Mouse (Mus musculus) kidney, postnatal 25 days (tissue): ENCODE measurements around the gene Gm9844.
A peak's percentile ranks its signal among the peaks of the same experiment; 100 is the strongest.
"Not testable (repeated sequence)": the region's sequence is repeated elsewhere in the genome, so short reads cannot be mapped to it uniquely, and the experiment has no call there.

ENCODE experiments used
- DNase-seq, 2 experiments: peaks; one replicate each; pipeline ENCODE4 v3.0.0; 2021; ENCODE audit warnings: mixed read lengths in 2 of 2

Gene Gm9844

DNA sequence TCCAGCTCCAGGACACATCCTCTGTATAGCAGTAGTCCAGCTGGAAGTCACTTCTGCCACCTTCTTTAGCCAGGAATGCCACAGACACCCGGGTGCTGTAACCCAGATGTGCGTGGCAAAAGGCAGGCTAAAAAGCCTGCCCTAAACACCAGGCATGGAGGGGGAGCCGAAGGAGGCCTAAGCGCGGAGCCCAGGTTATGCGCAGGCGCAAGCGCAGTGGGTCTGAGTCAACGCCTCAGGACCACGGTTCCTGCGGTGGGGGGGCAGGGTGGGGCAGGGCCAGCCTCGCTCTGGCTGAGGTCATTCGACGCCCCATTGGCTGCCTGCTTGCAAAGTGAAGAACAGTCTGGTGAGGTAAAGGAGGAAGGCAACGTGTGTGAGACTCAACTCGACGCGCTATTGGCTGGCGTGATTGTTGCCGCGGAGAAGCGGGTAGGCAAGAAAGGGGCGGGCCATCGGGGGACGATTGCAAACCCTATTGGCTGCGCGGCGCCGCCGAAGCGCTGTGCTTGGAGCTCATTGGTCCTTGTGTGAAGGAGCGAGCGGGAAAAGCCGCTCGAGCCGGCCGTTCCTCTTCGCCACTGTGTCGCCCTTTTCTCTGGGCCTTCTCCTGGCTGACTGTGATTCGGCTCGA, 7.6 kb downstream of the Gm9844 start, which contains the start of the genes Lypd4 and Dmrtc2:
Gene Lypd4, minus strand, starts transcription at position 410 of the 634 bp plus-strand sequence.
Gene Dmrtc2, plus strand, starts transcription at position 526 of the 634 bp plus-strand sequence.
- no peak for DNase-seq

- DNase-seq: no peak
Observed at GRCm38 (mm10) chr7:24877588-24877987, 15.6 kb downstream of the Gm9844 start.

GRCm38 (mm10) chr7:24879620-24880019, 17.6 kb downstream of the Gm9844 start:
- no peak for DNase-seq

DNA sequence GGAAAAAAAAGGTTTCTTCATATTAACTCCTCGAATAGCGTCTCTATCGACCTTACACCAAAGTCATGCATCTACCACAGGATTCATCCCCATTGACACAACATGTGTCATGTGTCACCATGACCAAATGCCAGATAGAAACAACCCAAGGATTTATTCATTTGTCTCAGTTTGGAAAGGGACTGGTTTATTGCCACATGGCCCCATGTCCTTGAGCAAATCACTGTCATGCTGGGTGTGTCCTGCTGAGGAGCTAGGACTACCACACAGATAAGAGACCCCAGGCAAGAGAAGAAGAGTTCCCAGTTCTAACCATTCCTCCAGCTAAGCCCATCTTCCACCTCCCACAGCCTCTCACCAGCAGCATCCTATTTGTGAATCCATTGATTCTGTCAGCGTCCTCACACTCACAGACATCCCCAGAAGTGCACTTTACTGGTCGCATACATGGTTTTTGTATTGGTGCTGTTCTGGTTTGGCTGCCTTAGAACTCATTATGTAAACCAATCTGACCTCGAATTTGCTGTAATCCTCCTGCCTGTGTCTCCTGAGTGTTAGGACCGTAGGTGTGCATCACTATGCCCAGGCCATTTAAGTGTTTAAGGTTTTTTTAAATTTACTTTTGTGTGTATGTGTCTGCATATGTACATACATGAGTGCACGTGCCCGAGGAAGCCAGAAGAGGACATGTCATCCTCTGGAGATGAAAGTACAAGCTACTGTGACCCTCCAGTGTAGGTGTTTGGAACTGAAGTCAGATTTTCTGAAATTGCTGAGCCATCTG, 20.6 kb downstream of the Gm9844 start:
- DNase-seq: no peak

GRCm38 (mm10) chr7:24883896-24884692, 22.1 kb downstream of the Gm9844 start, which contains the start of gene Rps19:
Gene Rps19 (plus strand): TSS chr7:24884371.
- DNase-seq: peak; percentile 99 to 100

DNA sequence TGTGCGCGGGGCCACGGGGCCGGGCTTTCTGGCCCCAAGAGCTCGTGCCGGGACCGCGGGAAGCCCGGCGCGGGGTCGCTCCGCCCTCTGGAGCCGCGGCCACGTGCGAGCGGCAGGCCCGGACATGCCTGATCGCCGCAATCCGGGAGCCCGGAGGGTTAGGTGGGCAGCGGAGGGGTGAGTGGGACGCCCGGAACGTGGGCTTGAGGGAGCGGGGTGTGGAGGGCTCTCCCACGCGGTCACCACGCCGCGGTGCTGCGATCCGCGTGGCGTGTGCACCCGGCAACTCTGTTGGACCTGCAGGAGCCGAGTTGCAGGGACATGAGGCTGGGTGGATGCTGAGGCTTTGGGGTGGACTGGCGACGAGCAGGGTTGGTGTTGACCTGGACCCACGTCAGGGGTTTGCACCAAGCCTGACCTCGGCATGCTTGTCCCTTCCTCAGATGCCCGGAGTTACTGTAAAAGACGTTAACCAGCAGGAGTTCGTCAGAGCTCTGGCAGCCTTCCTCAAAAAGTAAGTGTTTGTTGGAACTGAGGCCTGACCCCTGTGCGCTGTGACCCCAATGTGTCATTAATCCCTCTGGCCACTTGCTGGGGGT, 22.8 kb downstream of the Gm9844 start:
- DNase-seq: peak in 1 of 2 experiments; percentile 21

- DNase-seq: no peak
Observed at GRCm38 (mm10) chr7:24885468-24886307, 23.7 kb downstream of the Gm9844 start.

- DNase-seq: peak; percentile 66 to 73
Observed at GRCm38 (mm10) chr7:24886308-24886633, 24.3 kb downstream of the Gm9844 start.

DNA sequence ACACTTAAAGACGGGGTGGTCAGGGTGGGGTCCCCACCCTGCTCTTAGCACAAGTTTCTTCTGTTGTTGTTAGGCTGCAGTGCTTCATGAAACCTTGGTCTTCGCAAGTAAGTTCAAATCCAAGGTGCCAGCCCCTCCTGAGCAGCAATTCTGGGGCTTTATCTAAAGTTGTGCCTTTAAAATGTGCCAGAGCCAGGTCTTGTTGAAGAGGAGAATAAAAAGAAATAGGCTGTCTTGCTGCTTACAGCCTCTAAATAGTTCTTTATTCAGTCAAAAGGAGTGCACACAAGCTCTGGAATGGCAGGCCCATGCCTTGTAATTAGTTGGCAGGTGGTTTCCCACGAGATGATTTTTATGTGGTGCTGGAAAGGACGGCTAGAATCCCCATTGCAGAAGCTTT, 25.1 kb downstream of the Gm9844 start:
- no peak for DNase-seq

GRCm38 (mm10) chr7:24889431-24890220, 27.6 kb downstream of the Gm9844 start:
- peak; percentile 78 to 90 for DNase-seq

GRCm38 (mm10) chr7:24890281-24891216, 28.5 kb downstream of the Gm9844 start:
- DNase-seq: peak; percentile 63 to 81

DNA sequence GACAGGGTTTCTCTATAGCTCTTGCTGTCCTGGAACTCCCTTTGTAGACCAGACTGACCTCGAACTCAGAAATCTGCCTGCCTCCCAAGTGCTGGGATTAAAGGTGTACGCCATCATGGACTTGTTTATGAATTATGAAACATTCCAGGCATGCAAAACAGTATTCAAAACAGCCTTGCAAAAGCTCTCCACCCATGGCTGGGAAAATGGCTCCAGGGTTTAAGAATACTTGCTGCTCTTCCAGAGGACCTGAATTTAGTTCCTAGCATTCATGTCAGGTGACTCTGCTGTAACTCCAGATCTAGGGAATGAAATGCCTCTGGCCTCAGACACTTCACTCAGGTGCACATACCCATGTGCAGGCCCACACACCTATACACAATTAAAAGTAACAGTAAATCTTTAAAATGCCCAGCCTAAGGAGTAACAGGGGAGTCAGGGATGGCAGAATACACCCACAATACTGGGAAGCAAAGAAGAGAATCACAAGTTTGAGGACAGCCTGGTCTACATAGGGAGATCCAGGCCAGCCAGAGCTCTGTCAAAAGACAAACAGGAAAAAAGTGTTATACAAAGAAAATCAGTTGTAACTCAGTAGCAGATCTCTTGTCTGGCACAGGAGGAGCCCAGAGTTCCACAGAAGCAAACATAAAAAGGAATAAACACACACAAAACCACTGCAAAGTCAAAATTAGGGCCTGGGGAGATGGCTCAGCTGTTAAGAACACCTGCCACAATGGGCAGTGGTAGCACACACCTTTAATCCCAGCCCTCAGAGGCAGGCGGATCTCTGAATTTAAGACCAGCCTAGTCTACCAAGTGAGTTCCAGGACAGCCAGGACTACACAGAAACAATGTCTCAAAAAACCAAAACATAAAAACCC, 29.5 kb downstream of the Gm9844 start:
- no peak for DNase-seq

- DNase-seq: no peak
Observed at GRCm38 (mm10) chr7:24892125-24892583, 30.1 kb downstream of the Gm9844 start.

GRCm38 (mm10) chr7:24895749-24896148, 33.7 kb downstream of the Gm9844 start:
- not testable (repeated sequence) for DNase-seq

DNA sequence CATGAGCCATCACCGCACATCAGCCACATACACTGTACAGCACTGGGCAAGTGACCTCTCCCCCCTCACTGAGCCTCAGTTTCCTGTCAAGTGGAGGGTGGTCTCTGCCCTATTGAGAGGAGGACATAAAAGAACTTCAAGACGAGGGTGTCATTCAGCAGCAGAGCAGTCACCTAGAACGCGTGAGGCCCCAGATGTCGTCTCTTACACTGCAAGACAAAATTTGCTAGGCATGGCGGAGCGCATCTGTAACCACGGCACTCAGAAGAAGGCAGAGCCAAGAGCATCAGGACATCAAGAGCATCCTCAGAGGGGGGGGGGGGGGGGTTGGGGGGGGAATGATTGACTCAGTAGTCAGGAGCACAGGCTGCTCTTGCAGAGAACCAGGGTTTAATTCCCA, 34.3 kb downstream of the Gm9844 start:
- no peak for DNase-seq

DNA sequence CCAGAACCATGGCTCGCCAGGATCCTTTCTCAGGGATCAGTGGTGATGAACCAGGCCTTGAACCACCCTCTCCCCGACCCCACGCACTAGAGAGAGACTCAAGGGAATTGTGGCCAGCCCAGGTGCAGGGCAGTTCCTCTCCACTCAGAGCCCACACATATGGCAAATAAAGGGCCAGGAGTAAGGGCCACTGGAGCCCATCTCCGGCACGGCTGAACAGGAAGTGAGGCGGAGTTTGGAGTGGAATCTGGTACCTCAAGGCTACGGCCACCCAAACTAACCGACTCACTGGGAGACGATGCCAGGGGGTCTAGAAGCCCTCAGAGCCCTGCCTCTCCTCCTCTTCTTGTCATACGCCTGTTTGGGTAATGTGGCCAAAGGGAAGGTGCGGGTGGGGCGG, 35.2 kb downstream of the Gm9844 start, which contains the start of gene Cd79a:
Gene Cd79a, plus strand, starts transcription at position 158 of the 400 bp plus-strand sequence.
- DNase-seq: no peak

DNA sequence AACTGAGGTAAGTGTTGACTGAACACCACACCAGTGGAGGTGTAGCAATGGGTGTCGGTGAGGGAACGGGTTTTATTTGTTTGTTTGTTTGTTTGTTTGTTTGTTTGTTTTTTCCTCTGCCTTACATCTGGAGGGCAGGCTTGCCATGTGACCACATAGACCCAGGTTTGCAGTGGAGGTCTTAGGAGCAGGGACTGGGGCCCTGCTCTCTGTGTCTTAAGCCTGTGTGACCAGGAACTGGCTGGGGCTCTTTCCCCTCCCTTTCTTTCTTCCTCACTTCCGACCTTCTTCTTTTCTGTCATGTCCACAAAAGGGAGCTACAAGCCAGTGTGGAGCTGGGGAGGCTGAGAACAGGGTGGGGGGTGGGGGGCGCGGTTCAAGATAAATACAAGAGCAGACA, 35.9 kb downstream of the Gm9844 start:
- no peak for DNase-seq

DNA sequence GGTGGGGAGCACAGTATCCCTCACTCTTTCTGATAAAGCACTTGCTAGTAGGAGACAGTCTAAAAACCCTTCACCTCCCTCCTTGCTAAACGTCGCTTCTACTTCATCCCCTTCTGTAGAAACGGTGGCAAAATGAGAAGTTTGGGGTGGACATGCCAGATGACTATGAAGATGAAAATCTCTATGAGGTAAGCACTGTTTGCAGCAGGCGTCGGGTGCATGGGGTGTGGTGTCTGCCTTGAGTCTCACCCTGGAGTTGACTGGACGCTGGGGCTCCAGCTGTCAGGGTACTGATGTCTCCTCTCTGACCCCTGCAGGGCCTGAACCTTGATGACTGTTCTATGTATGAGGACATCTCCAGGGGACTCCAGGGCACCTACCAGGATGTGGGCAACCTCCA, 39.1 kb downstream of the Gm9844 start:
- no peak for DNase-seq

DNA sequence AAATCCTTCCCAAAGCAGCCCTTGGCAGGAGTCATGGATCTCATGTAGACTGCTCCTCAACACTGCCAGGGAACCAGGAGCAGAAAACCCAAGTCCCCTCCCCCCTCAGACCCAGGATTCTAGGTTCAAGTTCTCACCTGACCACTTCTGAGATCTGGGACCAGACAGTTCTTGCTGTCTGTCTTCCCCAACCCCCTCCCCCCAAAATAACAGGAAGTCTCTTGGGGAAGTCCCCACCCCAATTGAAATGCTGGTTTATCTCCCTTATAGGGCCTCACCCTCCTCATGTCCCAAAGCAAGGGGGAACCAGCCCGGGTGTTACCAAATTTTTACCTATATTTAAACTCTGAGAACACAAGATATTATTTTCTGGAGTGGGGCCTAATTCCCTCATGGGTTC, 39.8 kb downstream of the Gm9844 start:
- no peak for DNase-seq
